Mouse (Mus musculus): Measurements from ENCODE around the gene Prox2.

The Prox2 gene

DNA sequence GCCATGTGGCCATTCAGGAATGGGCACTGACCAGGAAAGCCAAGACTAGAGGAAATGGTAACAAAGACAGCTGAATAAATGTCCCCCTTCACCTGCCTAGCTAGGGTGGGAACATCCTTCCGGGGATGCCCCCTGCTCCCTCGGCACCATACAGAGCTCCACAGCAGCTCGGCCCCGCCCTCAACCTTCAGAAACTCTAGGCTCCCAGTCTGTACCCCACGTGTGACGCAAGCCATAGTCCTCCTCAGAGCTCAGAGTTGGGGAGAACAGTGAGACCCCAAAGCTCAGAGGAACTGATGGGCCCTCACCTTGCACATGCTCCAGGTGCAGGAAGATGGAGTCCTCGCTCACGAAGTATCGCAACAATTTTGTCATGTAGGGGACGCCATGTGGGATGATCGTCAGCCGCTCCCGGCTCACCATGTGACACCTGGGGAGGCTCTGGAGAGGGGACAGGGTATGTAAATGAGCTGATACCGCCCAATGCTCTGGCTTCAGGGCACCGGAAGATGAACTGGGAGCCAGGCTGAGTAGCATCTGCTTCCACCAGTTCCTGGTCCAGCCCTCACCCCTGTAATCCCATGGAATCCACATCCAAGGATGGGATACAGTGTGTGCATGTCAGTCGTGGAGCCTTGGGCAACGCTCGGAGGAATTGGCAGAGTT lies 29.6 kb upstream of the Prox2 start:
- no peak for TF ChIP-seq GATA4 (IDR thresholded peaks at IDR 0.05; ENCODE audit: insufficient replicate concordance, low read length)

DNA sequence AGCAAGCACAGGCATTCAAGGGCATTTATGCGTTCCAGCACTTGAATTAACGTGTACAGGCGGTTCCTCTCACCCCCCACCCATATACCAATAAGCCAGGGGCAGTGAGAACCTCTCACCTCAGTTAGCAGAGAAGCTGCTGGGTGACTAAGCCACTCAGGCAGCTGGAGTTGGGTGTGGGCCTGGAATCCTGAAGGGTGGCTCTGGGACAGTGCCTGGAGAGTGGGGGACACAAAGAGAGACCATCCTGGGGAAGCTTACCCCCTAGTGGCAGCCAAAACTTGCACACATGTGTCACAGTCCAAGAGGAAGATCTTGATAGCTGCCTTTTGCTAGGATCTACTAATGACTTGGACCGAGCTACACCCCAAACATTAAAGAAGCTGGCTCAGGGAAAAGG lies 26.1 kb upstream of the Prox2 start:
- TF ChIP-seq GATA4 (IDR thresholded peaks at IDR 0.05; ENCODE audit: insufficient replicate concordance, low read length): no peak

DNA sequence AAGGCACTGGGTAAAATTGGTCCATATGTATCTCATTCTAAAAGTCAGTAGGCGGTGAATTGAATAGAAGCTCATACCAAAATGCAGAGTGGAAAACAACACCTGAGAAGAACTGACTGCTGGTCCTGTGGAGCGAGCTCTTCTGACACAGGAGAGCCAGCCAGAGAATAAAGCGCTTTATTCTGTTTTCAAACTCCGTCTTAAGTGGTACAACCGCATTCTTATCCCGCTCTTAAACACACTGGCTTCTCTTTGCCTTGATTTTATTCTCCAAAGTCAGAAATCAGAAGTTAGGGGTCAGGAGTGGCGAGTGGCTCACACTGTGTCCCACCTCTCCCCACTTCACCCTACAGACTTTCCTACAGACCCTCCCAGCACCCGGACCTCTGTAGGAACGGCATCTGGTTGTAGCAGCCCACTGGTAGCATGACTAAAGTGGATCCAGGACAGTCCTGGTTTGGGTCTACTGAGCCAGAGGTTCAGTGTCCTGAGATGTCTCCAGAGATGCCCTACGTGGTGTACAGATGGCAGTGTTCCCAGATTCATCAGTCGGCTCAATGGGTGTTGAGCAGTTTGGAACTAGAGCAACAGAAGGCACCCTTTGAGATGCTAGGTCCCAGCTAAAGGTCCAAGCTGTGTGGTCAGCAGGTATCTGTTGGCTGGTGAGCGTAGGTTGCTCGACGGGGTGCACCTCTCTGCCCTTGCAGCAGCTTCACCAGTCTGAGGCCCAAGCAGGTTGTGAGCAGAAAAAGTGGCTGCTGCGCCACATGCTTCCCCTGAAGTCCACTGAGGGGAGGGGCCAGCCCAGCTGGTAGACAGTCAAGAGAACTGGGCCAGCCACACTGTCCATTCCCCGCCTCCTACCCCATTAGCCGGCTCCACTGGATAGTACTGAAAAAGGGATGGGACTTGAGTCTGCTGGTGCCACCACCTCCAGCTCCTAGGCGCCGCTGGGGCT lies 25.2 kb upstream of the Prox2 start:
- no peak for TF ChIP-seq GATA4 (IDR thresholded peaks at IDR 0.05; ENCODE audit: insufficient replicate concordance, low read length)

DNA sequence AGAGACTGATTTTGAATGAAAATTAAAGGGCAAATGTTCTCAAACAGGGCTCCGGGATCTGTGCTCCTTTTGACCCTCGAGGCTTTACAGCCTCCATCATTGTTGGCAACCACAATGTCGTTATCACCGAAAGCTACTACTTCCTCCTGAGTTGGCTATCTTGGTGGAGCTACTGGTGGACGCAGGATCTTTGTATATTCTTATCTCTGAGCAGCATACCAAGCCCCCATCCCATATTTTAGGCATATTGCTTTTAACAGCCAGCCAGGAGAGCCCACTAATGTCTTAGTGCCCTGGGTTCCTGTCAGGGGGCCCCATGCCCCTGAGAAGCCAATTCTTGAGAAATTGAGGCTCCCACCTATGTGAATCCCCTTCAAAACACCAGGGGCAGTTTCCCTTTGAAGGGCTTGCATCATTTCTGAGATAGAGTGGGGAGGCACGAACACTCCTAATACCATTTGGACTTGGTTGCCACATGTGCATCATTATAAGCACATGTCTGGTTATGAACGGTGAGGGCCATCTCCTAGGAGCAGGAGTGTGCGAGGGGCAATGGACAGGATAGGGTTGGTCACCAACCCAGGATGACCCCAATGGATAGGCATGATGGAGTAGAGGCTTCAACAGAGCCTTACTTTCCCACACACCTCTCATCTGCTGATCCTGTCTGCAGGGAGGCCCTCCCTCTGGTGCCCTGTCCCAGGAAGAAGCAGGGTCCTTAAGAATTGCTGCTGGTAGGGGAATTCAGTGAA lies 23.7 kb upstream of the Prox2 start:
- TF ChIP-seq GATA4 (IDR thresholded peaks at IDR 0.05; ENCODE audit: insufficient replicate concordance, low read length): no peak

DNA sequence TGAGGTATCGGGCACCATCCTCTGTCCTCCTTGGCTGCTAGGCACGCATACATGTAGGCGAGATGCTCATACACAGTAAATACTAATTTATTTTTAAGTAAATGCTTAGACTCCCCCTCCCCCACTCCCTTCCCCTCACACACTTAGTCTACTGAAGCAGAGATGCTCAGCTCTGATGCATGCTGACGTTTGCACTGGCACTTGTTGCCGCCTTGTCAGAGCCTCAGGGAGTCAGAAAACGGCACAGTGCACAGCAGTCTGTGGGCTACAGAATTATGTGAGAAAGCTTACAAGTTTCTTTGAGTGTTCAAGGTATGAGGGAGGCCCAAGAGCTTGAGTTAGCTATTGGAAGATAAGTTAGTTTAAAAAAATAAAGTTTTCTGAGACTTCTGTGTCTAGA lies 20.8 kb upstream of the Prox2 start:
- no peak for TF ChIP-seq GATA4 (IDR thresholded peaks at IDR 0.05; ENCODE audit: insufficient replicate concordance, low read length)

DNA sequence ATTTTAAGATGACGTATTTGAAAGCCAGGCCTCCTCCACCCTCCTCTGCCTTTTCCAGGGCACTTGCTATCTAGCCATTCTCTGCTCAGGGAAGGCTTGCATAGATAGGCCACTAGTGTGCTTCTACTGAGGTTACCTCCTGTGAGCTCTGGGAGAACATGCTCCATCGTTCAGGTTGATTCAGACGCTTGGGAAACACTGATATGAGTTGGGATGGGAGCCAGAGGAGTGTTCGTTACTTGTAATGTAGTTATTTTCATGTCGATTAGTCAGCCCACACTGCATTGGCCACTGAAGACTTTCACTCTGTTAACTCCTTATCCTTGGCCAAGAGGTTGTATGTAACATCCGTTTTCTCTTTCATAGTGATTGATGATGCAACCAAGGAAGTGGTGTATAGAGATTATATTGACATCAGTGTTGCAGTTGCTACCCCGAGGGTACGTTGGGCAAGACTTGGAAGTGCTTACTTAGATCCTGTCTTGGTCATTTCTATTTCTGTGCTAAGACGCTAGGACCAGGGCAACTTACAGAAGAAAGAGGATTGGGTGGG lies 18.9 kb upstream of the Prox2 start:
- TF ChIP-seq GATA4 (IDR thresholded peaks at IDR 0.05; ENCODE audit: insufficient replicate concordance, low read length): no peak

DNA sequence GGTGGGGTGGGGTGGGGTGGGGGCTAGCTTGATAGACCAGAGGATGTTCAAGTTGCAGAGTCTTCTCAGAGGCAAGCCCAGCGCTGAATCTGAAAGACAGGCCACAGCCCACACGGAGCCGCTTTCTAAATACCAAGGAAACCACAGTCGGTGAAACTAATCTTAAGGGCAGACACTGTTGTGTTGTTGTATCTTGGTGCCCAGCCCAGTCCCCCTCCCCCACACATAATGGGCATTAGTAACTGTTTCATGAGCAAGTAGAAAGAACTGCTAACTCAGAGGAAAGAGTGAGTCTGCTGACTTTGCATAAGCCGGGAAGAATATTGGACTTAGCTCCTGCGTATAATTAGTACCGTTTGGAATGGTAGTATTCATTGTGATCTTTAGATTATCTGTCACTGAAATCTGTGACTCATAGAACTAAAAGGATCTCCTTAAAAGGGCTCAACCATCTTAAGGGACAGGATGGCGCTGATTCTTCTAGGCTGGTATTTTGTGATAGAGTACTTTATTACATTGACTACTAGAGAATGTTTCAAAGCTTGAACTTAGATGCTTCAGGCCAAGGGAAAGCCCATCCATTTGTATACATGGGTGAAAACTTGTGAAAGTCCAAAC lies 16.5 kb upstream of the Prox2 start:
- no peak for TF ChIP-seq GATA4 (IDR thresholded peaks at IDR 0.05; ENCODE audit: insufficient replicate concordance, low read length)

DNA sequence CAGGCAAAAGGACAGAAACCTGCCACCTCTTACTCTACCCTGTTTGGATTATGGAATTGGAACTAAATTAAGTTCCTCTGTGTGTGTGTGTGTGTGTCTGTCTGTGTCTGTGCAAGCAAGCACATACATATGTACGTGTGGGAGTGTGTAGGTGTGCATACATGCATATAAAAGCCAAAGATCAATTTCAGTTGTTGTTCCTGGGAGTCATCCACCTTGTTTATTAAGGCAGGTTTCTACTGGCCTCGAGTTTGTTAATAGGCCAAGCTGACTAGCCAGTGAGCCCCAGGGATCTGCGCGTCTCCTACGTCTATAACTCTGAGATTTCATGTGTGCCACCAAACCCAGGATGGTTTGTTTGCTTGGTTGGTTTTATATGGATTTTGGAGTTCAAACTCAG lies 14.2 kb upstream of the Prox2 start:
- TF ChIP-seq GATA4 (IDR thresholded peaks at IDR 0.05; ENCODE audit: insufficient replicate concordance, low read length): no peak

DNA sequence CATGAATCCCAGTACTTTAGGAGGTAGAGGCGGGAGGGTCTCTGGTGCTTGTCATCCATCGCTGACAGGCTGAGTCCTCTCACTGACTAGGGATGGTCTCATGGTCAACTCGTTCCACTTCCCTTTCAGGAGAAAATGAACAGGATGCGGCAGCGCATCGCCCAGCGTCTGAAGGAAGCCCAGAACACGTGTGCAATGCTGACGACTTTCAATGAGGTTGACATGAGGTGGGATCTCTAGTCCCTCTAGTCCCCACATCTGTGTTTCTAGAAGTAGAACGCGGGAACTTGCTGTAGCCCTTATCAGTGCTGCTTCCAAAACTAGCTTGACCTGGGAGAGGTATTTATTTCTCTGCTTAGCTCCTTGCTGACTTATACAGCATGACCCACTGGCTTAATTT lies 13.1 kb upstream of the Prox2 start:
- TF ChIP-seq GATA4 (IDR thresholded peaks at IDR 0.05; ENCODE audit: insufficient replicate concordance, low read length): no peak

DNA sequence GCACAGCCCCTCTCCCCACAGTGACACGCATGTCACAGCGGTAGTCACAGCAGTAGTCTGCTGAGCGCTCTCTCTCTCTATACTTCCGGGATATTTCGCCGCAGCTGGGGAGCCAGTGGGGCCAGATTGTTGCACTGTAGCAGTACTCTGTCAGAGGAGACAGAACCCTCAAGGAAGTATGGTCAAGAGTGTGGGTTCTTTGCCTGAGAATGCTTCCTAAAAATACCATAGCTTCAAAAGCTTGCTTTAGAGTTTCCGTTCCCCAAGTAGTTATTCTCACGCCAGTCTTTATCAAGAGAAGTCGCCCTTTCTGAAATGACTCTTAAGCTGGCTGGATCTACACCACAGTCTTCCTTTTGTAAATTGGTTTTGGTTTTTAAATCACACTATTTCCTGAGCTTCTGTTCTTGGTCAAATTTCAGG lies 12.6 kb upstream of the Prox2 start:
- TF ChIP-seq GATA4 (IDR thresholded peaks at IDR 0.05; ENCODE audit: insufficient replicate concordance, low read length): no peak

DNA sequence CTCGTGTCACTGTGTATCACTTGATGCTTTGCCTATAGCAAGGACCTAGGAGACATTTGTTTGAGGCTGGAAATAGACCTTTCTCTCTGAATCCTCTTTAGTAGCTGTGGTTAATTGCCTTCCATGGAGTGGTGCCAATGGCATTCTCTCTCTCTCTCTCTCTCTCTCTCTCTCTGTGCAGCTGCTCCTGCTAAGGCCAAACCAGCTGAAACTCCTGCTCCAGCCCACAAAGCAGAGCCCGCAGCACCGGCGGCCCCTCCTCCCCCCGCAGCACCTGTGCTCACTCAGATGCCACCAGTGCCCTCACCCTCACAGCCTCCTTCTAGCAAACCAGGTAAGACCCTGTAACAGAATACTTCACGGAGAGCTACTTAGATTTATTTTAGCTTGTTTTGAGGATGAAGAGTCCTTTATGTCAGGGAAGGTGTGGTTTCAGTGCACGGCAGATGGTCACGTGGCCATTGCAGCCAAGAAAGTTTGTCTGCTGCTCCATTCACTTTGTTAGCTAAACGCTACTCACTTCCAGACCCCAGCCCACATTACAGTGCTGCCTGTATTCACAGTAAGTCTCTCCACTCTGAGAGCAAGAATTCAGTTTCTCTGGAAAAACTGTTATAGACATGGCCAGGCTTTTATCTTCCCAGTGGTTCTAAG lies 11.4 kb upstream of the Prox2 start:
- no peak for TF ChIP-seq GATA4 (IDR thresholded peaks at IDR 0.05; ENCODE audit: insufficient replicate concordance, low read length)

DNA sequence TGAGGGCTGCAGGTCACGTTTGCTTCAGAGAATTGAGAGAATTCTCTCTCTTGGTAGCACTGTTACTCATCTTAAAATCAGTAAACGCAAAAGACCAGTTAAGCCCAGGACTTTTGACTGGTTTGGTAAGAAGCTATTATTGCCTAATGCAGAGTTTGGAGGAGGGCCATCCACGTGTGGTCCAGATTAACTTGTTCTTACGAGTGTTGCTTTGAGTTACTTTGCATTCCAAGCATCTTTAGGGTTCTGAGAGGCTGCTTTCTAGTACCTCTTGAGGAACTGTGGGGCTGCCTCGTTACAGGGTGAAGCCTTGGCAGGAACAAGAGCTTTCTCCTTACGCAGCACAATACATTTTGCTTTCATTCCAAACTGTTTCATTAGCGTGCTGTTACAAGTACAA lies 5.1 kb upstream of the Prox2 start:
- no peak for TF ChIP-seq GATA4 (IDR thresholded peaks at IDR 0.05; ENCODE audit: insufficient replicate concordance, low read length)

DNA sequence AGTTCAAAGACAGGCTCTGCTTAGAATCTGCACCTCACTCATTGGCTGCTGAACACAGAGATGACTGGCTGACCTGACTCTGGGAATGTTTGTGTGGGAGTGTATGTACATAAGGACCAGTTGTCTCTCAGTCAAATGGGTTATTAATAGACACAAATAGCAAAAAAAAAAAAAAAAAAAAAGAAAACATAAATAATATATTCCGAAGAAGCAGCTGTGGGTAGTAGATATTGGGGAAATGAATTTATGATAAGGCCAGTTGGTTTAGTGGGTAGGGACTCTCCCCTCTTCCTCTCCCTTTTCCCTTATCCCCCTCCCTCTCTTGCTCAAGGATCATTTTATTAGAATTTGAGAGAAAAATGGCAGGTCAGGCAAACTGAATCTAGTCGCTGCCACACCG lies 3.4 kb upstream of the Prox2 start:
- no peak for TF ChIP-seq GATA4 (IDR thresholded peaks at IDR 0.05; ENCODE audit: insufficient replicate concordance, low read length)

DNA sequence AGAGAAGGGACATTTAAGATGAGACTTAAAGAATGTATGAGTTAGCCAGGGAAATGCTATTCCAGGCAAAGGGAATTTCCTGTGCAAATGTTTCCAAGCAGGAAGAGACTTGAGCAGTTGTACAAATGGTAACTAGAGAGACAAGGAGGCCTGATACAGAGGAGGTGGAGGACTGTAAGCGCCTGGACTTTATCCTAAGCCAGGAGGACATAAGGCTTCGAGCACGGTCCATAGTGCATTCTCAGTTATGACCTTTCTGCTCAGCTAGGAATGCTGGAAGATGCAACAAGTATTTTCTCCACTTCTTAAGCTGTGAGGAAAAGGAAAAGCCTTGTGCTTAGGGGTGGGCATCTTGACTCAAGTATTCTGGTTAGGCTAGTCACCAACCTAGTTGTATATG lies 2.8 kb upstream of the Prox2 start:
- TF ChIP-seq GATA4 (IDR thresholded peaks at IDR 0.05; ENCODE audit: insufficient replicate concordance, low read length): no peak

All from liver, adult (tissue).